Mouse (Mus musculus) neural tube, embryonic 14.5 days (tissue): ENCODE data around the gene Cyfip2. TPM values are rescaled to one million over a fixed set of nuclear protein-coding genes. Genes with fewer than 3 reads are reported as not detected.

Experiments
- ATAC-seq: fragments of 200-750 bp; cut with Nextera tagmentation; 2 replicates; pipeline ENCODE4 v1.8.0; 2017; ENCODE audit warnings: low read depth, mild to moderate bottlenecking, moderate TSS enrichment, moderate library complexity
- H3K27ac ChIP-seq: fragments of 300-500 bp; sonication (generic); 2 replicates; pipeline ENCODE4 v1.5.1; 2014; ENCODE audit warnings: low read depth, mild to moderate bottlenecking, control low read depth, low read length, moderate library complexity, mixed read lengths
- H3K27me3 ChIP-seq: fragments of 300-500 bp; sonication (generic); 2 replicates; pipeline ENCODE4 v1.6.1; 2014; ENCODE audit warnings: low read length; ENCODE audit not compliant: control insufficient read depth, insufficient read depth
- H3K36me3 ChIP-seq: fragments of 300-500 bp; sonication (generic); 2 replicates; pipeline ENCODE4 v1.6.1; 2014; ENCODE audit warnings: low read length, mixed read lengths; ENCODE audit not compliant: control insufficient read depth, insufficient read depth
- H3K4me1 ChIP-seq: fragments of 300-500 bp; sonication (generic); 2 replicates; pipeline ENCODE4 v1.6.1; 2014; ENCODE audit warnings: low read length; ENCODE audit not compliant: control insufficient read depth, insufficient read depth
- H3K4me2 ChIP-seq: fragments of 300-500 bp; sonication (generic); 2 replicates; pipeline ENCODE4 v1.6.1; 2014; ENCODE audit warnings: mild to moderate bottlenecking, low read depth, low read length, control low read depth
- H3K4me3 ChIP-seq: fragments of 300-500 bp; sonication (generic); 2 replicates; pipeline ENCODE4 v1.5.1; 2014; ENCODE audit warnings: low read depth, low read length, control low read depth, mixed read lengths
- H3K9ac ChIP-seq: fragments of 300-500 bp; sonication (generic); replicated peaks from 2 replicates; pipeline ENCODE4 v1.6.1; 2014; ENCODE audit warnings: low read depth, mild to moderate bottlenecking, control low read depth, low read length, mixed read lengths
- H3K9me3 ChIP-seq: fragments of 300-500 bp; sonication (generic); 2 replicates; pipeline ENCODE4 v1.6.1; 2016; ENCODE audit warnings: low read length; ENCODE audit not compliant: control insufficient read depth
- WGBS: fragments of 180-500 bp; shearing (Covaris S2); extraction: QIAGEN DNeasy Blood & Tissue Kit; methylation state at CpG from one replicate; pipeline ENCODE4 v1.1.7; 2014; 5-methylcytosine and 5-hydroxymethylcytosine counted together
- polyA plus RNA-seq: library from polyadenylated mRNA; unstranded; fragments of >200 nt; fragmentation: Nextera tagmentation; extraction: Ambion mirVana; gene quantifications from 2 replicates; pipeline ENCODE4 v1.2.1, GENCODE M21; 2014

Cyfip2 gene
- polyA plus RNA-seq, 1 experiment from 2014 or later: 129 TPM

- no peak overlapping the region for H3K4me3 ChIP-seq
- H3K36me3 ChIP-seq: peaks cover 73% of the 10 kb centered on the region
- H3K4me1 ChIP-seq: no peaks in the 10 kb centered on the region
- 86% methylated on average over 3 of the region's 3 CpGs for WGBS
- ATAC-seq: no peak
- H3K9me3 ChIP-seq: no peaks in the 10 kb centered on the region
- no peaks in the 10 kb centered on the region for H3K27me3 ChIP-seq
- H3K9ac ChIP-seq: no peak overlapping the region
- H3K4me2 ChIP-seq: no peak overlapping the region
- H3K27ac ChIP-seq: no peak overlapping the region
Observed at GRCm38 (mm10) chr11:46262854-46263253, 49.8 kb downstream of the Cyfip2 start.

DNA sequence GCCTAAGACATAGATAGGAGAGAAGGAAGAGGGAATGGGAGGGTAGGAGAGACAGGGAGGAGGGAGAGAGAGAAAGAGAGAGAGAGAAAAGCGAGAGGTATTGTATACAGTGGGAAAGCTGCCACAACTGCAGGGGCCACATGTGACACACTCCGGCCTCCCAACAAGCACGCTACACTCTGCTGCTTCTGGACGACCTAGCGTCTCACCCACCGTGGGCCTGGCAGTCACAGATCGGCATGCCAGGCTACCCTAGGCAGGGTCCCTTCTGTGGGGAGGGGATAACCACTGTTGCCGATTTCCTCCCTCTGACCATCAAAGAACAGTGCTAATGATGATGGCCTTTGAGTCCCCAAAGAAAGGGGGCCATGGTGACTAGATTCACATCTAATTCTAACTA, 53.9 kb downstream of the Cyfip2 start:
- Histone ChIP-seq H3K27me3 (no peaks in the 10 kb centered on the region), H3K27ac (no peak overlapping the region), H3K9me3 (no peaks in the 10 kb centered on the region), H3K4me2 (no peak overlapping the region), H3K36me3 (peaks cover 70% of the 10 kb centered on the region), H3K4me3 (no peak overlapping the region), H3K9ac (no peak overlapping the region), H3K4me1 (no peaks in the 10 kb centered on the region)
- ATAC-seq: no peak
- WGBS: 99% methylated on average over 8 of the region's 8 CpGs

GRCm38 (mm10) chr11:46258207-46258606, 54.5 kb downstream of the Cyfip2 start:
- 84% methylated on average over 4 of the region's 4 CpGs for WGBS
- no peaks in the 10 kb centered on the region for H3K4me1 ChIP-seq
- H3K27me3 ChIP-seq: no peaks in the 10 kb centered on the region
- H3K4me2 ChIP-seq: no peak overlapping the region
- no peak overlapping the region for H3K4me3 ChIP-seq
- ATAC-seq: no peak
- no peak overlapping the region for H3K27ac ChIP-seq
- H3K36me3 ChIP-seq: peaks cover 64% of the 10 kb centered on the region
- H3K9ac ChIP-seq: no peak overlapping the region
- H3K9me3 ChIP-seq: no peaks in the 10 kb centered on the region

DNA sequence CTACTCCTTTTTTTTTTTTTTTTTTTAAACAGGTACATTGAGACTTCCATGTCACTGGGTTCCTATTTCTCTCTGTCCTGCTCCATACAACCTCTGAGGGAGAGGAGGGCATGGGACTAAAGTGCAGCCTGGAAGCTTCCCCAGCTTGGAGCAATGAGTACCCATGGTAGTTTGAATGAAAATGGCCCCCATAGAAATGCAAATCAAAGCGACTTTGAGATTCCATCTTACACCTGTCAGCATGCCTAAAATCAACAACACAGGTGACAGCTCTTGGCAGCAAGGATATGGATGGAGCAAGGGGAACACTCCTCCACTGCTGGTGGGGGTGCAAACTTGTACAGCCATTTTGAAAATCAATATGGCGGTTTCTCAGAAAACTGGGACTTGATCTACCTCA, 57.4 kb downstream of the Cyfip2 start:
- Histone ChIP-seq H3K9me3 (no peaks in the 10 kb centered on the region), H3K4me3 (no peak overlapping the region), H3K4me2 (no peak overlapping the region), H3K9ac (no peak overlapping the region), H3K27ac (no peak overlapping the region), H3K4me1 (no peaks in the 10 kb centered on the region), H3K27me3 (no peaks in the 10 kb centered on the region), H3K36me3 (peaks cover 64% of the 10 kb centered on the region)
- no peak for ATAC-seq
- 90% methylated on average over 2 of the region's 2 CpGs for WGBS

- 33% methylated on average over 7 of the region's 7 CpGs for WGBS
- peak; percentile 50; the same call in 1 of the 2 replicates for ATAC-seq
- H3K9me3 ChIP-seq: no peaks in the 10 kb centered on the region
Observed at GRCm38 (mm10) chr11:46251994-46252393, 60.7 kb downstream of the Cyfip2 start.

GRCm38 (mm10) chr11:46248352-46248751, 64.3 kb downstream of the Cyfip2 start:
- peak; percentile 32; the same call in 1 of the 2 replicates for ATAC-seq
- WGBS: 65% methylated on average over 3 of the region's 3 CpGs
- H3K9ac ChIP-seq: no peak overlapping the region
- no peaks in the 10 kb centered on the region for H3K9me3 ChIP-seq
- peaks cover 64% of the 10 kb centered on the region for H3K36me3 ChIP-seq
- no peaks in the 10 kb centered on the region for H3K4me1 ChIP-seq
- no peak overlapping the region for H3K4me3 ChIP-seq
- H3K27me3 ChIP-seq: no peaks in the 10 kb centered on the region
- no peak overlapping the region for H3K27ac ChIP-seq
- H3K4me2 ChIP-seq: no peak overlapping the region

More at GRCm38 (mm10) chr11:46251994-46252393, 60.7 kb downstream of the Cyfip2 start:
- H3K27me3 ChIP-seq: no peaks in the 10 kb centered on the region
- H3K4me3 ChIP-seq: no peak overlapping the region
- H3K4me1 ChIP-seq: no peaks in the 10 kb centered on the region
- peaks cover 68% of the 10 kb centered on the region for H3K36me3 ChIP-seq
- H3K27ac ChIP-seq: no peak overlapping the region
- no peak overlapping the region for H3K9ac ChIP-seq
- H3K4me2 ChIP-seq: no peak overlapping the region

DNA sequence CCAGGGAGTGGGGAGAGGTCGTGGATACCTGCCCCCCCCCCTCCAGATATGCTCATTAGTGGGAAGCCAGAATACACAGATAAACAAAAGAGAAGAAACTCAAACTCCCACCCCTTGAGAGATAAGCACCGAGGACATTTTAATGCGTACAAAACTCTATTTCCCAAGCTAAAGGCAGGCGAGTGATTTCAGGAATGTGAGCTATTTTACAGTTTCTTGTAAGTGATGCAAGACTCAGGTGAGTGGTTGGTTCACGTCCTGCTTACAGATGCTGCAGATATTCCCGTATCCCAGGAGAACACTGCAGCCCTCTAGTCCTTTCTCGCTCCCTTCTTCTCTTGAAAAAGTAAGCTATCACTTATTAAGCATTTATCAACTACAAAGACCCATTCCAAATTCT, 66.3 kb downstream of the Cyfip2 start:
- Histone ChIP-seq H3K36me3 (peaks cover 58% of the 10 kb centered on the region), H3K4me1 (no peaks in the 10 kb centered on the region), H3K27ac (no peak overlapping the region), H3K9me3 (no peaks in the 10 kb centered on the region), H3K27me3 (no peaks in the 10 kb centered on the region), H3K4me2 (no peak overlapping the region), H3K9ac (no peak overlapping the region), H3K4me3 (no peak overlapping the region)
- no peak for ATAC-seq
- WGBS: 94% methylated on average over 7 of the region's 7 CpGs

DNA sequence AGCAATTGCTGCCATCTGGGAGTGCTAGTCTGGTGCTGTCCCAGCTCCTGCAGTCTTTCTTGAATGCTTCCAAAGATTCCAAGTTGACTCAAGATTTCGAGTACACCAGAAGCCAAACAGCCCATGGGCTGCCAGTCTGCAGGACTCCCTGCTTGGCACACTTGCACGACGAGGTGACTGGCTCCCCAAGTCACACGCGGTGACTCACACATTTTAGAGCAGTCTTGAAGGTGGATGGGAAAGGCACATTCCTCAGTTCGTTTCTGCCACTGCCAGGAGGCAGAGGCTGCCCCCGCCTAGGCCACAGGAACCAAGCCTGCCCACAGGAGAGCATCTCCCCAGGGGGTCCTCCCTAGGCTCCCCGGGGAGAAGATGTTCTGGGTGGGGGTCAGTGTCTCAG, 66.7 kb downstream of the Cyfip2 start:
- Histone ChIP-seq H3K27me3 (no peaks in the 10 kb centered on the region), H3K9ac (no peak overlapping the region), H3K4me1 (no peaks in the 10 kb centered on the region), H3K4me3 (no peak overlapping the region), H3K27ac (no peak overlapping the region), H3K4me2 (no peak overlapping the region), H3K36me3 (peaks cover 60% of the 10 kb centered on the region), H3K9me3 (no peaks in the 10 kb centered on the region)
- 90% methylated on average over 8 of the region's 8 CpGs for WGBS
- ATAC-seq: no peak

DNA sequence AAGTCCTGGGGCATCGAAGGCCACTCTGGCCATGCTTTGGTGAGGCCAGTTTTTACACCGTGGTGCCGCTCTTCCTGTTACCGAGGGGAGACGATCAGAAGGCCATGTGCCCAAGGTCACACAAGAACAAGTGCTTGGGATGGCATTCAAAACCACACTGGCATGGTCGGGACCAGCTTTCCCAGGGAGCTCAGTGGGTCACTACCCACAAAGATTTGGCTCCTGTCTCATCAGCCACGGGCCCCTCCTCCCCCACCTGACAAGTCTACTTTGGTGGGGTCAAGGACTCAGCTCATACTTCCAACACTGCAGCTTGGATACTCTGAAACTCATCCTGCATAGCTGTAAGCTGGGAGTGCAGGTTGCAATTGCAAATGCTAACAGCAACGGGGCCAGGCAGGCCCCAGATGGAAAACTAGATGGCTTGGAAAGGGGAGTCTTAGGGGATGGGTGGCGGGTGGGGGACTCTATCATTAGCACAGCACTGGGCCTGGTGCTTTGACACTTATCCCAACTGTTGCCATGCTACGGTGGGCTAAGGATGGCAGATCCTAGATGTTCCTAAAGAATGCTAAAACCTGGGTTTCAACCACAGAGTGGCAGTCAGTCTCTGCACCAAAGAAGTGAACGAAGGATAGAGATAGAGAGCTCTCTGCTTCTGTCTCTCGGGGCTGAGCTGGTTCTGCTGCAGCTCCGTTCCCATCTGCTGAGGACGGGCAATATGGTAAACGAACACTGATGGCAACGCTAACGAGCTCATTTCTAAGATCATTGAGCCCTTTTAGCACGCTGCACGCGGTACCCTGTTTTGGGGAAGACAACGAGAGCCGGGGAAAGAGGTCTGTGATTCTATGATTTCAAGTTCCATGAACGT, 67.7 kb downstream of the Cyfip2 start:
- no peak overlapping the region for H3K4me2 ChIP-seq
- H3K4me1 ChIP-seq: no peaks in the 10 kb centered on the region
- H3K9ac ChIP-seq: no peak overlapping the region
- H3K27ac ChIP-seq: no peak overlapping the region
- no peak overlapping the region for H3K4me3 ChIP-seq
- H3K9me3 ChIP-seq: no peaks in the 10 kb centered on the region
- ATAC-seq: no peak
- H3K36me3 ChIP-seq: peaks cover 58% of the 10 kb centered on the region
- no peaks in the 10 kb centered on the region for H3K27me3 ChIP-seq
- 87% methylated on average over 23 of the region's 23 CpGs for WGBS
